Mouse (Mus musculus) cerebellum, adult 9-10 months (tissue): Measurements from ENCODE around the gene Lingo1.

Experiments used
- DNase-seq: peaks from one replicate; pipeline ENCODE4 v3.0.0; 2022

Lingo1 gene

GRCm38 (mm10) chr9:56592639-56593038 is 203.6 kb downstream of the Lingo1 start:
- DNase-seq = no peak

- no peak for DNase-seq
Observed at GRCm38 (mm10) chr9:56591248-56591888, 204.9 kb downstream of the Lingo1 start.

GRCm38 (mm10) chr9:56589762-56590161 is 206.5 kb downstream of the Lingo1 start:
- no peak for DNase-seq

- DNase-seq = no peak
Observed at GRCm38 (mm10) chr9:56584043-56584424, 212.2 kb downstream of the Lingo1 start.

- DNase-seq = peak; percentile 51
Observed at GRCm38 (mm10) chr9:56583139-56584042, 212.9 kb downstream of the Lingo1 start.

- no peak for DNase-seq
Observed at GRCm38 (mm10) chr9:56582628-56583027, 213.6 kb downstream of the Lingo1 start.

GRCm38 (mm10) chr9:56581700-56582099 is 214.6 kb downstream of the Lingo1 start:
- DNase-seq = no peak

GRCm38 (mm10) chr9:56581016-56581415 is 215.3 kb downstream of the Lingo1 start:
- no peak for DNase-seq

- no peak for DNase-seq
Observed at GRCm38 (mm10) chr9:56580101-56580500, 216.2 kb downstream of the Lingo1 start.

GRCm38 (mm10) chr9:56577405-56577804 is 218.9 kb downstream of the Lingo1 start:
- no peak for DNase-seq

- DNase-seq = no peak
Observed at GRCm38 (mm10) chr9:56572534-56573479, 223.5 kb downstream of the Lingo1 start.
